Mouse (Mus musculus): ENCODE measurements around the gene Rassf2.

Rassf2 gene

DNA sequence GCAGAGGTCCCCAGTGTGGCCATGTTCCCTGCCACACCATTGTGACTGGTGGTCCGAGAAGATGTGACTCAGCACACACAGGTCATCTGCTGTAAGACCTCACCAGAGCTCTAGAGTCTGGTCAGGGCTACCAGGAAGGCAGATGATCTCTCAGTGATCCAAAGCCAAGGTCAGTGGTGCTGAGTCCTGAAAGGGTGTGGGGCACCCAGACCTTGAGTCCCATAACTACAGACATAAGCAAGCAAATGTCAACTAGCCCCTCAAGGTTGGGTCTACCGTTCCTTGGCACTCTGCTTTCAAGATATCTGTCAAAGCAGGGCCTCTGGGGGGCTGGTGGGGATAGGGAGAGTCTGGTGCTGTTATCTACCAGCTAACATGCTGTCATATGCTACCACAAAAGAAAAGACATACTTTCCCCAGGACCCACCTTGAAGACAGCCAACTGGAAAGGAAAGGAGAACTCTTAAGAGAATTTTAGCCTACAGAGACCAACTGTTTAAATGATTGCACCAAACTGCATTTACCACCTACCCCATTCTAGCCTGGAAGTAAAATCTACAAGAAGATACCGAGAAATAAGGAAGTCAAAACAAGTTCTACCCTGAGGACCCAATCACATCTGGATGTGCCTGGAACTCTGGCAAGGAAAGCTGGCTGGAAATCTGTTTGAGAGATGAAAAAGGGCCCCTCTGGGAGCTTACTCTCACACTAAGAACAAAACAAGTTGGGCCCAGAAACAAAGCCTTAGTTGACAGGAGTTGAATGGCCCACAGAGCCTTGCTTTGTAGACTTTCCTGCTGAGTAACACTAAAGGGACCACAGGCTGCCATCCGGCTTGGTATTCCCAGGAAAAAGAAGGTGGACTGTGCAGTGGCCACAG, 4.8 kb upstream of the Rassf2 start:
- DNase-seq (ENCODE audit: low spot score in 2 of 2) = no peak

DNA sequence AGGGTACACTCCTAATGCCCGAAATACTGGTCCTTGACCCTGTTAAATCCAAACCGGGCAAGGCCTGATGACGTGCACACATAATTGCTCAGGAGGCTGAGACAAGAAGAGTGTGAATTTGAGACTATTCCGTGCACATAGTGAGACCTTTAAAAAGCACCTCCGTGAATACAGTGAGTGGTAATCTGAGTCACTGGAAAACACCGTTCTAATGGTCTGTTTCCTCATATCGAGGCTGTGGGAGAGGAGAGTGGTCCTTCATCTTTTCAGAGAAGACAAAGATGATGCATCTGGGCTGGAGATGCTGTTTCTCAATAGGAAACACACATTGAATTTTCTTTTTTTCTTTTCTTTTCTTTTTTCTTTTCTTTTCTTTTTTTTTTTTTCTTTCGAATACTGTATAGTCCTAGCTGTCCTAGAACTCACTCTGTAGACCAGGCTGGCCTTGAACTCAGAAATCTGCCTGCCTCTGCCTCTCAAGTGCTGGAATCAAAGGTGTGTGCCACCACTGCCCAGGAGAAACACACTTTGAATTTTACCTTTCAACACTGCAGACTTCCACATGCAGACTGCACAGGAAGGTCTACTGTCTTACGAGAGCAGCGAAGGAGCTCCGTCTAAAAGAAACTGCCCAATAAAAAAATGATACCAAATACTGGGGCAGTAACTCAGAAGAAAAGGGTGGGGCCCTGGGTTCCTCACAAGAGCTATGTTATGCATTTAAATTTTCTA, 1.5 kb upstream of the Rassf2 start:
- DNase-seq (ENCODE audit: low spot score in 2 of 2) = no peak

DNA sequence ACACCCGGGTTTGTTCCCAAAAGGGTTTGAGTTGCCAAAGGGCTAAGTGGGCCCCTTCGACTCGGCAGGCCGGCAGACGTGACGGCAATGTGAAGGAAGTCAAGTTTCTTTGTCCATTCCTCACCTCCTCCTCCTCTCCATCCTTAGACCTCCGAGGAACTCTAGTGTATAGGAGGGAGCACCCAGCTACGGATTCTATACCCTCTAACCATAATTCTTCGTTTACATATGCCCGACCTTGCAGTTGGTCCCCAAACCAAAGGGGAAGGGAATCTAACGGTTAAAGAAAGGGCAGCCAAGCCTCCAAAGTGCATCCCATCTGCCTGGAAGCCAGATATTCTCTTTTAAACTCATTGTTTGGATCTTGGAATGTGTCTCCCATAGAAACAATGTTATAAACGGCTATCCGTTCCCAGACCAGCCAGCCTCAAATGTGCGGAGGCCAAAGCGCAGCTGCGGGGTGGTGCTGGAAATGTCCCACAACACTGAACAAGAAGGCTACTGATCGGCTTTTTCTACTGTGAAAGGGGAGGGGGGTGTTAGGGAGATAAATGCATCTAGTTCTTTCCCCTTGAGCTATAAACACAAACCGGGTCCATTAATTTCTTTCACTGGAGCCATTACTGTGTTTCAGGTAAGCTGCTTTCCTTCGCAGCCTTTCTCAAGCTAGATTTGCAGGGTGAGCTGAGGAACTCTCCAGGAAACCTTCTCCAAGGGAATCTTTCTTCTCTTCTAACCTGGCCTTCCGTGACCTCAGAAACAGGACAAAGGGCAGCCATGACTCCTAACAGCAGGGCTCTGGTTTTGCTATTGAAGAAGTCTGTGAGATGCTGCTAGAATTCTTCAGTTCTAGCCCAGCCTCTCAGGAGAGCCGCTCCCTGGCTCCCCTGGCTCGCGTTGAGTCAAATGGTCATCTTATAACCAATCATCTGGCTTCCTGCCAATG, 633 bp upstream of the Rassf2 start:
- no peak for DNase-seq (ENCODE audit: low spot score in 2 of 2)

DNA sequence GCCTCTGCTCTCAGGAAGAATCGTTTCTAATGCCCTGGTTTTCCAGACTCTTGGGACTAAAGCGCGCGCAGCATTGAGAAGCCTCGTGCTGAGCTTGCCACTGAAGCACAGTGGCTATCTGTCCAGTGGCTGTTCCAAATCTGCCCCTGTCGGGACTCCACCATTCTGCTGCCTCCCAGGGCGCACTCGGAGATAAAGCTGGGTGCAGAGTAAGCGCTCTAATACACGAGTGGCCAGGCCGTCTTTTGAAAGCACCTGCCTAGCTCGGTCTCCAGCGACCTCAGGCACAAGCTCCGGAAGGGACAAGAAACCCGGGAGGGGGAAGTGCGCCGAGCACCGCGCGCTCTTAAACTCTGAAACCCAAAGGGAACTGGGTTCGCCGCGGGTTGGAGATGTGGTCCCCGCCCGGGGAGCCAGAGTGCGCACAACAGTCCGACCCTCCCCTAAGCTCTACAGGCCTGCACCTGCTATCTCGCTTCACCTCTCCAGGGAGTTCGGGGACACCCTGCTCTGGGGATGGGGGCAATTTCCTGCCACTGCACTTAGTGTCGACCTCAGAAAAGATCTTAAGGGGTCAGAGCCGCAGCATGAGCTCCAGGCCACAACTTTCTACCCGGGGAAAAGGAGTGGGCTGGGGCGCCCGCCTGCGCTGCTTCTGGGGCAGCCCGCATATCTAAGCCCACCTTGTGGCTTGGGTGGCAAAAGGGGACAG, 1.0 kb downstream of the Rassf2 start:
- peak; percentile 37 to 58 for DNase-seq (ENCODE audit: low spot score in 2 of 2)

DNA sequence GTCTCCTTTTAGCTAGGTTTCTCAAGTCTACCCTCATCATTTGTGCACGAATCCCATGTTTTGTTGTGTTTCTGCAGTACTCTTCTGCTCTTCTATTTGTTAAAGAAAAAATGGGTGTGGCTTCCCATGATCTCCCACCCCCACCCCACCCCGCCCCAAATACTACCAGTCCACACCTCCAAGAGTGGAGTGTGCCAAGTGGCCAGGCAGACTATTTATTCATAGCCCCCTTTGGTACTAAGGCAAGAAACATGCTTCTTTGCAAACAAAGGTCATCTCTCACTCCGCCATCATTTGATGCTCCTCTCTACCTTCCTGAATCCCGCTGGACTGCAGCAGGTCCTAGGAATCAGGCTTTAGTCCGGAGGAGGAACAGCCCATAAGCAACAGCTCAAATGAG, 2.0 kb downstream of the Rassf2 start:
- DNase-seq (ENCODE audit: low spot score in 2 of 2) = no peak

DNA sequence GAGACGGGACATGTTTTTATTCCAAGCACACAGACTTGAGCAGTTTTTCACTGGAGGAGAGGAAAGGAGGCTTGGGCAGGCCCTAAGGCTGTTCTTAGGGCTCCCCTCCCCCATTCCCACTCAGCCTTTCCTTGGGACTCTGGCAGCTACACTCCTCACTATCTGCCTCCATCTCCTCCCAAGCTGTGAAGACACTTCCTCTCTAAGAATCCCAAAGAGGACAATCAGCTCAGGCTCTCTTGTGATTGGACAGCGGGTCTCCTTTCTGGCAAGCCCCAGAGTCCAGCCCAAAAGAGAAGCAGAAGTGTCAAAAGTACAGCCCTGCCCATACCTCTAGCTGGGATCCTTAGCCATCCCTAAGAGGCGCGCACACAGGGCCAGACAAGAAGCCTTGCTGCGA, 2.7 kb downstream of the Rassf2 start:
- no peak for DNase-seq (ENCODE audit: low spot score in 2 of 2)

DNA sequence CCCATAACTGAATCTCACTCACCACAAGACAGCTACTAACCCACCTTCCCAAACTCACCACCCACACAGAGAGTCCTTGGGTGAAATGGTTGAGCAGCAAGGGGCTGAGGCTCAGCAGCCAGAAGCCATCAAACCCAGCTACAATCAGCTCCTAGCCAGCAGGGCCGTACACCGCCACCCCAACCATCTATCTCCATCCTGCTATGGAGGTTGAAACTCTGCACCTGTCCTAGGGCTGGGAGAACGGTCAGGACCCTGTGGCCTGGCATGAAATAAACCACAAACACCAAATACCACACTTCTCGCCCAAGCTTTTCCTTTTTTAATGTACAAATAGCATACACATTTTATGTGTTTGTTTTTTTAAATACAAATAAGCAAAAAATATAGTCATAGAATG, 6.0 kb downstream of the Rassf2 start:
- DNase-seq (ENCODE audit: low spot score in 2 of 2) = no peak

DNA sequence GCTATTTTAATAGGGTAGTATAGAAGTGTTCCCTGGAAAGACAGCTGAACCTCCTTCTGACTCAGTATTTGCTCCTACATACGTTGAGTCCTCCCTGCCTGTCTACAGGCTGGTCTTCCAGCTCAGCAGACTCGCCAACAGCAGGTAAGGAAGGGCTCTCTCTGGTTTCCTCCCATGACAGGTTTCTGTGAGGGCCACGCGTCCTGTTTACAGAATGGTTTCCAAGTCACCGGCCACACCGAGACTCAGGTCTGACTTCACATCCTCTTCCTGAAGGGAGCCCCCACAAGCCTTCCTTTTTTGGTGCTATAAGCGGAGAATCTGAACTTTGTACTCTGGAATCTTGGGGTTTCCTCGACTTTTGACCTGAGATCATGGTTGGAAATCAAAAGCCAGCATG, 7.4 kb downstream of the Rassf2 start:
- no peak for DNase-seq (ENCODE audit: low spot score in 2 of 2)

DNA sequence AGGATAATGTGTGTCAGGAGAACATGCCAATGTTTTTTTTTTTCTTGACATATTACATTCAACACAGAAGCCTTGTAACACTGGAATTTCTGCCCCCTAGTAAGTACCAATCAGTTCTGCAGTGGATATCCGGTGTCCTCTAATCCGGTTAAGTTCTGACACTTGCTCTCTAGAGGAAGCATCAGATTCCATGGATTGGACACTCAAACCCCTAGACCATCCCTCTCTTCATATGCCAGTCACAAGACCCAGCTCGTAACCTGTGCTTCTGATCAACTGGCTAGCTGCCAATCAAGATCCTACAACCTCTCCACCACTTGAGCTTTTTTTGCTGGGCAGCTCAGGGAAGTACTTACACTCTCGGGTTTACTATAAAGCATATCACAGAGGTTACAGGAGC, 8.4 kb downstream of the Rassf2 start:
- DNase-seq (ENCODE audit: low spot score in 2 of 2) = no peak

DNA sequence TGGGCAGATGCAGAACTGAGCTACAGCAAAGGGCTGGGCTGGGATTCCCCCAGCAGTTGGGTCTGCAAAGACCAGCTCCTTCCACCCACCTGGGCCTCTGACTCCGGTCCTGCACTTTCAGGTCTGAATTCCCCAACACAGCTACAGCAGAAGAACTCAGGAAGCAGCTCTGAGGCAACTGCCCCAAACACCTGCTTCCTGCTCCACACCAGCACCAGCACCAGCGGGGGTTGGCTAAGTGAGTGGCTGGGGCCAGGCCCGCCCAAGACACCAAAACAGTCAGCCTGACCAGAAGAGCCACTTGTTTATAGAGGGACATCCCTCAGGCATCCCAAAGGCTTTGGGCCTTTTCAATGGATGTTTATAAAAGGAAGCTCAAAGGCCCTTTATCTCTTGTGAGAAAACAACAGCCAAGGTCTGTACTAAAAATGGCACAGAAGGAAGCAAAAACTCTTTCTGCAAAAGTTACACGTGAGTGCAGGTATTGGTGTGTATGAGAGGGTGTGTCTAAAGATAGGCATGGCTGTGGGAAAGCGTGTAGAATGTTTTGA, 9.0 kb downstream of the Rassf2 start:
- DNase-seq (ENCODE audit: low spot score in 2 of 2) = peak; percentile 40 to 53

DNA sequence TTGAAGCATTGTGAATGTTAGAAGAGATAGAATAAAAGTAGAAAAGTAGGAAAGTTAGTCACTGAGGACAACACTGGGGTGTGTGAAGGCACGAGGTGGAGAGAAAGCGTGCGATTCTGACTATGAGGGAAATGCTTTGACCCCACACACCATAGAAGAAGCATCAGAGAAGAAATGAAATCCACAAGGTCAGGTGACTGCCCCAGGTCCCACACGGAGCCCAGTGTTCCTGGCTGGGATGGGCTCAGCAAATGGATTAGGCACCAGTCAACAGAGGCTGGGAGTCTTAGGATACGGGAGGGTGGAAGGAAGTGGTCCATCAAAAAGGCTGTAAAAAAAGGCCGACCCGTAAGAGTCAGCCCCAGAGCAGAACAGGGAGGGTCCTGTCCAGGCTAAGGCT, 9.6 kb downstream of the Rassf2 start:
- no peak for DNase-seq (ENCODE audit: low spot score in 2 of 2)

DNA sequence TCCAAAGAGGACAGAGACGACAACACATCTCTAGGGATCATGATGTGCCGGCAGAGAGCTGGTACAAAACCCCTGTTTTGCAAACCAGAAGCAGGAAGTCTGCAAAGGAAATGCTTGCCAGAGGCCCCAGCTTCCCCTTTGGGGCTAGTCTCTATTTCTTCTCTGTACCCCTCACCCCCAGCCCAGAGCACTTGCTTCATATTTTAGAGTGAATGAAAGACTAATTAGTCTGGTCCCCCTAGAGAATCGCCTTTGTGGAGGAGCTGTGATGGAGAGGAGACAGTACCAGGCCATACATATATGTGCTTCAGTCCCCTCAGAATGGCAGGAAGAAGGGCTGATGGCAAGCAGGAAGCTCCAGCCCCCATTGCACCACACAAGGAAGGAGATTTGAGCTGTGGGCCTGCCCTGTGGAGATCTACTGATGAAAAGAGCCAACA, 10.7 kb downstream of the Rassf2 start:
- DNase-seq (ENCODE audit: low spot score in 2 of 2) = peak in 1 of 2 experiments; percentile 45

DNA sequence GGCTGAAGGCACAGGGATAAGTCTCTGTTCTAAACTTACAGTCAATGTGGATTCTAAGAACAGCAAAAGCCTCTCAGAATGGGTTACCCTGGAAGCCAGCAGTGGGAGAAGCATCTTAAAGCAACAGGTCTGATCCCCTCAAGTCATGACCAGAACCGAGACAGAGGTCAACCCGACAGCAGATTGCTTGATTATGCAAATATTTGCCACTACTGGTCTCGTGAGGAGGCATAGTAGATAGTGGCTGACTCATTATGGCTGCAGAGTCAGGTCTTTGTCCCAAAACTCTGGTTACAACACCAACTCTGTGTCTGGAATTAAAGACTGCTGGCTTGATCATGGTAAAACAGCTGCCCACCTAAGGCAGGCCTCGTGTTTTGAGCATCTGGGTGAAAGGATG, 11.9 kb downstream of the Rassf2 start:
- DNase-seq (ENCODE audit: low spot score in 2 of 2) = no peak

DNA sequence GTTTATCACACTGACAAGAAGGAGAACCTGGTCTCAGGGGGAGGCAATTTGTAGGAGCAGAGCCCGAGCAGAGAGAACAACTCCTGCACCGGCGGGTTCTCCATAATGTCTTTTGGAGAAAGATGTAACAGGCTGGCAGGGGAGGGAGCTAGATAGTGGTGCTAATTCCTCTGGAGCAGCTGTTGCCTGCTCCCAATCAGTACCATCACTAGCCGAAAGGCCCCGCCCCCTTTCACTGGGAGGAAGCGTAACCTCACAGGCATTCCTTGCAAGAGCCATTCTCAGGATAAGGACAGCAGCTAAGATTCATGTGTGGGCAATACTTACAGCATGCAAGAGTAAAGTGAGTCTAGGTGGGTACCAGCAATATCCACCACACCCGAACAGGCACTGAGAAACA, 12.4 kb downstream of the Rassf2 start:
- DNase-seq (ENCODE audit: low spot score in 2 of 2) = no peak

DNA sequence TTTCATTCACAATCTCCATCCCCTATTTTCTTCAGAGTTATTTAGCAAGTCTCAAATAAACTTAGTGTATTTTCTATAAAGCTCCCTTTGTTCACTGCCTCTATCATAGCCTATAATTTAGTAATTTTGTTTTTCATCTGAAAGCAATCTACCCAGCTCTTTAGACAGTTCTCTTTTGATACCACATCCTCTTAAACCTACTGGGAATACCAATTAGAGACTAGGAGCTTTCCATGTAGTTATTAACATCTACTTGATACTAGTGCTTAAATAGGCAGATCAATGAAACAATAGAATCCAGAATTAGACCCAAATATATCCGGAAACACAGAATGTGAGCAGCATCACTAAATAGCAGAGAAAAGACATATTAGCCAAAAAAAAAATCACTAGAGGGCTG, 14.0 kb downstream of the Rassf2 start:
- no peak for DNase-seq (ENCODE audit: low spot score in 2 of 2)

DNA sequence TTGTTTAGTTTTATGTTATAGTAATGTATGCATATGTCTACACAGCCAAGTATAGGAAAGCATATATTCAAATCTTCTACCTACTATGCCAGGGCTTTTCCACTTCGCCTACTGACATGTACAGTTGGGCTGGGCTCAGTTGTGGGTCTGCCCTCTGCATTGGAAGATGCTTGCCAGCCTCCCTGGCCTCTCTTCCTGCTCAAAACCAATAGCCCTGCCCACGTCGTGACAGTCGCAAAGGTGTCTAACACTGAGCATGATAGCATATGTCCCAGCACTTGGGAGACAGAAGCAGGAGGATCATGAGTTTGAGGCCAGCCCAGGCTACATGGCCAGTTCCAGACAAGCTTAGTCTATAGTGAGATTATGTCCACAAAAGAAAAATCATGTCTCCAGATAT, 16.9 kb downstream of the Rassf2 start:
- DNase-seq (ENCODE audit: low spot score in 2 of 2) = no peak

DNA sequence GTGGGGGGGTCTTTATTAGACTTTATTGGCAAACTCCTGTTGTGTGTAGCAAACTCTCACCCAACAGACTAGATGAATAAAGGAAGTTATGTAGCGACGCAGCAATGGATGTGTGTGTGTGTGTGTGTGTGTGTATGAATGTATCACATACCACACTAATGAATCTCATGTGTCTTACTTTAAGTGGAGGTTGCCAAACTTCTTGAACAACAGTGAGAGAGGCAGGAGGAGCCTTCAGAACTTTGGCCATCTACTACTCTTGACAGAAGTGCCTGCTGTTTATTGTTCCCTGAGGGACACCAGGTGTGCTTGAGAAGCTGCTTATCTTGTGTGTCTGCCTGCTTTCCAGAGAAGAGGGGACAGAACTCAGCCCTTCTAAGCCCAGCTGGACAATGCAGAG, 19.3 kb downstream of the Rassf2 start:
- no peak for DNase-seq (ENCODE audit: low spot score in 2 of 2)

DNA sequence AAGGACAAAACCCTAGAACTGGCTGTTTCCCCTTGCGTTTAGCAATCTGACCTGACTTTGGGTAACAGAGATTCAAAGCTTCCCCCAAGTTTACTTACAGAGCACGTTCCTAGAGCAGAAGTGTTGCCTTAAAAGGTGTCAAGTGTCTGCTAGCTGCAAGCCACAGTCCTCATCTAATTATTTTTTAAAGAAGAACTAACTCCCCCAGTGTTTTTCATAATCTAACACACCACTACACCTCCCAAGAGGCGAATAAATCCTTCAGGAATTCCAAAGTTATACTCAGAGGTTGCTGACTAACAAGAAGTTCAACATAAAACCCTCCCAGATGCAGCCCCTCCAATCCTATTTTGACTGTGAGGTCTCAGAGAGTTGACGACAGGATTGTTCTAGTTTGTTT, 21.9 kb downstream of the Rassf2 start:
- no peak for DNase-seq (ENCODE audit: low spot score in 2 of 2)

DNA sequence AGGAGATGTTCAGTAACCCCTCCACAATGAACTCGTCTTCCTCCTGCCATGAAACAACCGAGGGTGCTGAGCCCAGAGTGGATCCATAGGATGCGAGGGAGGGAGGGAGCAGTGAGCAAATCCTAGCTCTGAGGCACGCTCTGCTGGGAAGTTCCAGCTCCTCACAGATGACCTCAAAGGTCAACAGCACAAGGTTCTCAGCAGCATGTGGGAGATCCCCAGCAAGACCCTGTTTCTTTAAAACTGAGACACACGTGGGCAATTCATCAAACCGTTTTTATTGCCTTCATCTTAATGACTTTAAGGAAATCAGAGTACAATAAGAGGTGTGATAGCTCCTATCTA, 22.6 kb downstream of the Rassf2 start:
- DNase-seq (ENCODE audit: low spot score in 2 of 2) = no peak

DNA sequence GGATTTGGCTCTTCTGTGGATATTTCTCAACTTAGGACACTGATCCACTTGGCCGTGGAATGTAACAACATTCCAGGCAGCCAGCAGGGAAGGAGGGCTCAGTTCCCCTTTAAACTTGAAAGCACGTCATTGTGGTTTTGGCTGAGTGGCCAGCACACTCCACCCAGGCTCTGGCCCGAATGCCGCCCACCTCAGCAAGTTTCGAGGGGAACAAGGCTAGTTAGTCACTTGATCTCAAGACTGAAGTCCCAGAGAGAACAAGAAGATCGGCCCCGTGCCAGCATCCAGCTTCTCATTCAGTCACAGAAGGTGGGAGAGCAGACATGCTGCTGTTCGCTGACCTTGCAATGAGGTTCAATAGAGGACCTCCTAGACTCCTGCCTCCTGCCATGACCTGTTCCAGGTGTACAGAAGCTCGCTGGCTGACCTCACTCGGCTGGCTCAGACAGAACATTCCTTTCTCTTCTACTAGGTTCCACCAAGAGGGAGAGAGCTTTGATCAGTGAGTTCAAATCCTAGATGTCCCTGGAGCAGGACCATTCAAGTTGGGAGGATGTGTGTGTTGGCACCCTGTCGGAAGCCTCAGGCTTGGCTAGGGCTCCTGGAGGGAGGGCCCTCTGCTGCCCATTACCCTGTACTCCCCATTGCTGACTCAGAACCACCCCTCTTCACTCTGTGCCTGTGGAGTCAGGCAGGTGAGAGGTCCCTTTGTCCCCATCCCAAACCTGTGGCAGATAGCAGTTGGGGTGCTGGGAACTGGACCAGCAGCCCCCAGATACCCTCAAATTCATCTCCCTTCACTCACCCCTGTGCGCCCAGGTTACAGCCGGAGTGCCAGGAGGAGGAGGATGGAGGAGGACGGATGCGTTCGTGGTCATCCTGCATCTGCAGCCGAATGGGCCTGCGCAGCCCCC, 23.2 kb downstream of the Rassf2 start:
- DNase-seq (ENCODE audit: low spot score in 2 of 2) = no peak
